Mouse (Mus musculus) hindlimb bud, embryonic 11.5 days (tissue): ENCODE data around the gene Focad.

Experiments
- DNase-seq: peaks from one replicate; pipeline ENCODE4 v3.0.0-alpha.2; 2012; ENCODE audit warnings: low read depth, low spot score; ENCODE audit errors: extremely low spot score

Focad gene

GRCm38 (mm10) chr4:88209351-88209814 lies 115.0 kb downstream of the Focad start:
- DNase-seq, result no peak

GRCm38 (mm10) chr4:88210602-88211001 lies 116.2 kb downstream of the Focad start:
- DNase-seq, result no peak

- no peak for DNase-seq
Measured at GRCm38 (mm10) chr4:88211200-88211885, 116.9 kb downstream of the Focad start.

GRCm38 (mm10) chr4:88213895-88214294 lies 119.5 kb downstream of the Focad start:
- no peak for DNase-seq

GRCm38 (mm10) chr4:88218286-88218685 lies 123.9 kb downstream of the Focad start:
- no peak for DNase-seq

- DNase-seq, result no peak
Measured at GRCm38 (mm10) chr4:88218797-88219196, 124.4 kb downstream of the Focad start.

- no peak for DNase-seq
Measured at GRCm38 (mm10) chr4:88231375-88231774, 136.9 kb downstream of the Focad start.

- DNase-seq, result no peak
Measured at GRCm38 (mm10) chr4:88235941-88236340, 141.5 kb downstream of the Focad start.

GRCm38 (mm10) chr4:88236926-88237756 lies 142.7 kb downstream of the Focad start:
- no peak for DNase-seq

- DNase-seq, result no peak
Measured at GRCm38 (mm10) chr4:88238351-88238750, 143.9 kb downstream of the Focad start.

- no peak for DNase-seq
Measured at GRCm38 (mm10) chr4:88243834-88244233, 149.4 kb downstream of the Focad start.

GRCm38 (mm10) chr4:88245494-88245893 lies 151.1 kb downstream of the Focad start:
- no peak for DNase-seq

GRCm38 (mm10) chr4:88261349-88261748 lies 166.9 kb downstream of the Focad start:
- DNase-seq, result no peak

- no peak for DNase-seq
Measured at GRCm38 (mm10) chr4:88264536-88264935, 170.1 kb downstream of the Focad start.

GRCm38 (mm10) chr4:88270408-88271067 lies 176.1 kb downstream of the Focad start:
- no peak for DNase-seq

- DNase-seq, result no peak
Measured at GRCm38 (mm10) chr4:88275571-88276041, 181.2 kb downstream of the Focad start.

GRCm38 (mm10) chr4:88276058-88276734 lies 181.8 kb downstream of the Focad start:
- DNase-seq, result no peak

GRCm38 (mm10) chr4:88278524-88278923 lies 184.1 kb downstream of the Focad start:
- DNase-seq, result no peak

GRCm38 (mm10) chr4:88280536-88280935 lies 186.1 kb downstream of the Focad start:
- DNase-seq, result no peak

- DNase-seq, result no peak
Measured at GRCm38 (mm10) chr4:88295537-88295936, 201.1 kb downstream of the Focad start.

- DNase-seq, result no peak
Measured at GRCm38 (mm10) chr4:88299551-88299950, 205.1 kb downstream of the Focad start.
